Mouse (Mus musculus): ENCODE measurements around the gene Gm27179. TPM values are rescaled to one million over a fixed set of nuclear protein-coding genes. Genes with fewer than 3 reads are reported as not detected.
"Not testable (repeated sequence)": the region's sequence is repeated elsewhere in the genome, so short reads cannot be mapped to it uniquely, and the experiment has no call there.

The Gm27179 gene
- not detected in 2 replicates for total RNA-seq (2012; rRNA removed)

DNA sequence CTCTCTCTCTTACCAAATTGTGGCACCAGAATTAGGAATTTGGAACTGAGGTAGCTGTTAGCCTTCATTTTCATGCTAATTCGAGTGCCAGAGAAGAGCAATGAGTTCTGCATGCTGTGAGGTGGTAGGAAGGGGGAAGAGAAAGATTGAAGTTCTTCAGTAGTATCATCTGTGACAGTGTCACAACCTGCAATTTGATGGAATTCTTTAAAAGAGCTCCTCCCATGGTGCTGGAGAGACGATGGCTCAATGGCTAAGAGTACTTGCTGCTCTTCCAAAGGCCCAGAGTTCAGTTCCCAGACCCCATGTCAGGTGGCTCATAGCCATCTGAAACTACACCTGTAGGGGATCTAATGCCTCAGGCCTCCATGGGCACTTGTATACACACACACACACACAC lies at the start of gene Gm27179:
Gene Gm27179 (minus strand): TSS at position 101 of the 400 bp plus-strand sequence.
- H3K4me1 ChIP-seq (ENCODE audit: control insufficient read depth in 2 of 2, insufficient read depth in 2 of 2, low read length in 2 of 2, poor library complexity in 1 of 2); in situ Hi-C loops (cut with MboI; ENCODE audit: low sequenced_read_pairs in 2 of 2, unreplicated experiment in 2 of 2); H3K36me3 ChIP-seq (ENCODE audit: control insufficient read depth, insufficient read depth, low read length, poor library complexity, severe bottlenecking); H3K27ac ChIP-seq (ENCODE audit: insufficient read depth, low read depth, low read length, poor library complexity, severe bottlenecking); DNase-seq (ENCODE audit: low read depth, low spot score); H3K9ac ChIP-seq (ENCODE audit: insufficient read depth, low read depth, low read length, poor library complexity, severe bottlenecking); H3K9me3 ChIP-seq (ENCODE audit: control insufficient read depth, insufficient read depth, low read depth, low read length); H3K4me3 ChIP-seq (ENCODE audit: insufficient read depth in 1 of 2, low read depth in 1 of 2, low read length in 2 of 2, poor library complexity in 1 of 2, severe bottlenecking in 1 of 2): not testable (repeated sequence)

GRCm38 (mm10) chr14:69557550-69557949 lies 45.2 kb upstream of the Gm27179 start:
- in situ Hi-C loops (cut with MboI; ENCODE audit: low sequenced_read_pairs in 2 of 2, unreplicated experiment in 2 of 2); DNase-seq (ENCODE audit: low read depth, low spot score); H3K4me1 ChIP-seq (ENCODE audit: control insufficient read depth in 2 of 2, insufficient read depth in 2 of 2, low read length in 2 of 2, poor library complexity in 1 of 2); H3K9me3 ChIP-seq (ENCODE audit: control insufficient read depth, insufficient read depth, low read depth, low read length); H3K36me3 ChIP-seq (ENCODE audit: control insufficient read depth, insufficient read depth, low read length, poor library complexity, severe bottlenecking); H3K9ac ChIP-seq (ENCODE audit: insufficient read depth, low read depth, low read length, poor library complexity, severe bottlenecking); H3K4me3 ChIP-seq (ENCODE audit: insufficient read depth in 1 of 2, low read depth in 1 of 2, low read length in 2 of 2, poor library complexity in 1 of 2, severe bottlenecking in 1 of 2); H3K27ac ChIP-seq (ENCODE audit: insufficient read depth, low read depth, low read length, poor library complexity, severe bottlenecking): not testable (repeated sequence)

- H3K4me1 ChIP-seq (ENCODE audit: control insufficient read depth in 2 of 2, insufficient read depth in 2 of 2, low read length in 2 of 2, poor library complexity in 1 of 2); H3K9ac ChIP-seq (ENCODE audit: insufficient read depth, low read depth, low read length, poor library complexity, severe bottlenecking); H3K9me3 ChIP-seq (ENCODE audit: control insufficient read depth, insufficient read depth, low read depth, low read length); H3K4me3 ChIP-seq (ENCODE audit: insufficient read depth in 1 of 2, low read depth in 1 of 2, low read length in 2 of 2, poor library complexity in 1 of 2, severe bottlenecking in 1 of 2); H3K27ac ChIP-seq (ENCODE audit: insufficient read depth, low read depth, low read length, poor library complexity, severe bottlenecking); H3K36me3 ChIP-seq (ENCODE audit: control insufficient read depth, insufficient read depth, low read length, poor library complexity, severe bottlenecking); DNase-seq (ENCODE audit: low read depth, low spot score); in situ Hi-C loops (cut with MboI; ENCODE audit: low sequenced_read_pairs in 2 of 2, unreplicated experiment in 2 of 2): not testable (repeated sequence)
These were observed 44.5 kb upstream of the Gm27179 start for GRCm38 (mm10) chr14:69556820-69557219.

DNA sequence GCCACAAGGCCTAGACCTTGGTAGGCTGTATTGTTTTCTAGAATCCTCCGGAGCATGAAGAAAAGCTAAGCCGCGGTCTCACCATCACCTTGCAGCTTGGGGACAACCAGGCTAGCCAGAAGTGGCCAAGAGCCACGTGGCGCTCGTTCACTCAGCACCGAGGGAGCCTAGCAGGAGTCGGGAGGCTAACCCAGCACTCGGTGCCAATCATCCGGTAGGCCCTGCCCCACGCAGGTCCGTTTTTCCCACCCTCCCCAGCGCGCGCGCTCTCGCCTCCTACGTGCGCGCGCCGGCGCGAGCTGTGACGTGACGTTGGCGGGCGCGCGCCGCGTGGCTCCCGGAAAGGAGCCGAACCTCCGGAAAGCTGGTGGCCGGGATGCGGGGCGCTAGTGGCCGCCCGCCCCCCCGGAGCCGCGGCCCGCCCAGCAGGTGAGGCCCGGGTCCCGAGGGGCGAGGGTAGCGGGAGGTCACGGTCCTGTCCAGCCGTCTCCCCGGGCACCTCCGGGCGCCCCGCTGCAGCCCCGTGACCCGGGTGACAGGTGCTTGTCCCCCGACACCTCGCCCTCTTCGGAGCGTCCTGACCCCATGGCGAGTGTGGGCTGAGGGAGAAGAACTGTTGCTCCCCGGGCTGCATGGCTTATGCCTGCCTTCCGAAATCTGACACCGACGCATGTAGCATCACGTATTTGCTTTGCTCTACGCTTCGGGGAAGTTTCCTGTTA lies 42.9 kb upstream of the Gm27179 start, which contains the start of gene Entpd4b:
Gene Entpd4b (plus strand): TSS at position 315 of the 722 bp plus-strand sequence.
- H3K4me1 ChIP-seq (ENCODE audit: control insufficient read depth in 2 of 2, insufficient read depth in 2 of 2, low read length in 2 of 2, poor library complexity in 1 of 2); H3K9ac ChIP-seq (ENCODE audit: insufficient read depth, low read depth, low read length, poor library complexity, severe bottlenecking); H3K36me3 ChIP-seq (ENCODE audit: control insufficient read depth, insufficient read depth, low read length, poor library complexity, severe bottlenecking); DNase-seq (ENCODE audit: low read depth, low spot score); H3K9me3 ChIP-seq (ENCODE audit: control insufficient read depth, insufficient read depth, low read depth, low read length); H3K4me3 ChIP-seq (ENCODE audit: insufficient read depth in 1 of 2, low read depth in 1 of 2, low read length in 2 of 2, poor library complexity in 1 of 2, severe bottlenecking in 1 of 2); H3K27ac ChIP-seq (ENCODE audit: insufficient read depth, low read depth, low read length, poor library complexity, severe bottlenecking); in situ Hi-C loops (cut with MboI; ENCODE audit: low sequenced_read_pairs in 2 of 2, unreplicated experiment in 2 of 2): not testable (repeated sequence)

DNA sequence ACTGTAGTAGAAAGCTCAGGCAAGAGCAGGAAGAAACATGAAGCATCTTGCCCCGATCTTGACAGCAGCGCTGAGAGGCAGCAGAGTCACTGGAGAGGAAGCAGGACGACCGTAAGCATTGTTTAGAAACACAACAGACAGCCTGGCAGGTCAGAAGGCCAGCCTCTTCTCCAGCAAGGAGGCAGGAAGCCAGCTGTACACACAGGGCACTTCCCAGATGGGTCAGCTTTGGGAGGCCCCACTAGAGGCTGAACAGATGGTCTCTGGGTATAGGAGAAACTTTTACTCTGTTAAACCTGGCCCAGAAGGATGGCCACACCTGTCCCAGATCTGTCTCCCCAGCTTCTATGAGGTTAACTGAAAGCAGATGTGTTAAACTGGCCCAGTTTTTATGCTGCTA lies 35.0 kb upstream of the Gm27179 start:
- H3K36me3 ChIP-seq (ENCODE audit: control insufficient read depth, insufficient read depth, low read length, poor library complexity, severe bottlenecking); H3K9ac ChIP-seq (ENCODE audit: insufficient read depth, low read depth, low read length, poor library complexity, severe bottlenecking); H3K9me3 ChIP-seq (ENCODE audit: control insufficient read depth, insufficient read depth, low read depth, low read length); H3K4me3 ChIP-seq (ENCODE audit: insufficient read depth in 1 of 2, low read depth in 1 of 2, low read length in 2 of 2, poor library complexity in 1 of 2, severe bottlenecking in 1 of 2); DNase-seq (ENCODE audit: low read depth, low spot score); H3K27ac ChIP-seq (ENCODE audit: insufficient read depth, low read depth, low read length, poor library complexity, severe bottlenecking); H3K4me1 ChIP-seq (ENCODE audit: control insufficient read depth in 2 of 2, insufficient read depth in 2 of 2, low read length in 2 of 2, poor library complexity in 1 of 2); in situ Hi-C loops (cut with MboI; ENCODE audit: low sequenced_read_pairs in 2 of 2, unreplicated experiment in 2 of 2): not testable (repeated sequence)

DNA sequence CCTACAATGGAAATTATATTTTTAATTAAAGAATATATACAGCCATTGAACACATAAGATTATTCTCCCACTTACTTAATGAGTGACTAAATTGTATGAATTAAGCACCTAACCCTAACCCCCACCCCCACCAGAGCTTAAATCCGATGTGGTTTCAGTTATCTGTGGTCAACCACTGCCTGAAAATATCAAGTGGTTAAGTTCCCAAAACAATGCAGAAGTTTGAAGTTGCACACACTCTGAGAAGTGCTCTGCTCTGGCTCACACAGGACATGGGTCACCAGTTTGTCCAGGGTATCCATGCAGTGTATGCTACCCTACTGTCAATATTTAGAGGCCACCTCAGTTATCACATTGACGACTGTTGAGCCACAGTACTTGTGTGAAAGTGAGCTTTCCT lies 32.7 kb upstream of the Gm27179 start:
- H3K36me3 ChIP-seq (ENCODE audit: control insufficient read depth, insufficient read depth, low read length, poor library complexity, severe bottlenecking); H3K9ac ChIP-seq (ENCODE audit: insufficient read depth, low read depth, low read length, poor library complexity, severe bottlenecking); H3K9me3 ChIP-seq (ENCODE audit: control insufficient read depth, insufficient read depth, low read depth, low read length); in situ Hi-C loops (cut with MboI; ENCODE audit: low sequenced_read_pairs in 2 of 2, unreplicated experiment in 2 of 2); H3K4me1 ChIP-seq (ENCODE audit: control insufficient read depth in 2 of 2, insufficient read depth in 2 of 2, low read length in 2 of 2, poor library complexity in 1 of 2); H3K27ac ChIP-seq (ENCODE audit: insufficient read depth, low read depth, low read length, poor library complexity, severe bottlenecking); H3K4me3 ChIP-seq (ENCODE audit: insufficient read depth in 1 of 2, low read depth in 1 of 2, low read length in 2 of 2, poor library complexity in 1 of 2, severe bottlenecking in 1 of 2); DNase-seq (ENCODE audit: low read depth, low spot score): not testable (repeated sequence)

- in situ Hi-C loops (cut with MboI; ENCODE audit: low sequenced_read_pairs in 2 of 2, unreplicated experiment in 2 of 2); H3K9me3 ChIP-seq (ENCODE audit: control insufficient read depth, insufficient read depth, low read depth, low read length); DNase-seq (ENCODE audit: low read depth, low spot score); H3K4me1 ChIP-seq (ENCODE audit: control insufficient read depth in 2 of 2, insufficient read depth in 2 of 2, low read length in 2 of 2, poor library complexity in 1 of 2); H3K4me3 ChIP-seq (ENCODE audit: insufficient read depth in 1 of 2, low read depth in 1 of 2, low read length in 2 of 2, poor library complexity in 1 of 2, severe bottlenecking in 1 of 2); H3K36me3 ChIP-seq (ENCODE audit: control insufficient read depth, insufficient read depth, low read length, poor library complexity, severe bottlenecking); H3K9ac ChIP-seq (ENCODE audit: insufficient read depth, low read depth, low read length, poor library complexity, severe bottlenecking); H3K27ac ChIP-seq (ENCODE audit: insufficient read depth, low read depth, low read length, poor library complexity, severe bottlenecking): not testable (repeated sequence)
These were observed 31.7 kb upstream of the Gm27179 start for GRCm38 (mm10) chr14:69544033-69544432.

GRCm38 (mm10) chr14:69542695-69543094 lies 30.3 kb upstream of the Gm27179 start:
- H3K4me3 ChIP-seq (ENCODE audit: insufficient read depth in 1 of 2, low read depth in 1 of 2, low read length in 2 of 2, poor library complexity in 1 of 2, severe bottlenecking in 1 of 2); H3K4me1 ChIP-seq (ENCODE audit: control insufficient read depth in 2 of 2, insufficient read depth in 2 of 2, low read length in 2 of 2, poor library complexity in 1 of 2); H3K9me3 ChIP-seq (ENCODE audit: control insufficient read depth, insufficient read depth, low read depth, low read length); H3K27ac ChIP-seq (ENCODE audit: insufficient read depth, low read depth, low read length, poor library complexity, severe bottlenecking); in situ Hi-C loops (cut with MboI; ENCODE audit: low sequenced_read_pairs in 2 of 2, unreplicated experiment in 2 of 2); DNase-seq (ENCODE audit: low read depth, low spot score); H3K36me3 ChIP-seq (ENCODE audit: control insufficient read depth, insufficient read depth, low read length, poor library complexity, severe bottlenecking); H3K9ac ChIP-seq (ENCODE audit: insufficient read depth, low read depth, low read length, poor library complexity, severe bottlenecking): not testable (repeated sequence)

All from ES-E14 (cell line).